Mouse (Mus musculus) embryonic facial prominence, embryonic 15.5 days (tissue): ENCODE results near the gene Gxylt2. TPM values are rescaled to one million over a fixed set of nuclear protein-coding genes. Genes with fewer than 3 reads are reported as not detected.

Source experiments
- ATAC-seq: fragments of 200-750 bp; cut with Nextera tagmentation; 2 replicates; pipeline ENCODE4 v1.8.0; 2017; ENCODE audit warnings: low read depth, moderate TSS enrichment; ENCODE audit not compliant: insufficient number of reproducible peaks, low FRiP score, low TSS enrichment
- H3K27ac ChIP-seq: fragments of 300-500 bp; sonication (generic); replicated peaks from 2 replicates; pipeline ENCODE4 v1.5.1; 2015; ENCODE audit warnings: mild to moderate bottlenecking, inconsistent platforms
- H3K27me3 ChIP-seq: fragments of 300-500 bp; sonication (generic); 2 replicates; pipeline ENCODE4 v1.6.1; 2015; ENCODE audit warnings: inconsistent platforms
- H3K36me3 ChIP-seq: fragments of 300-500 bp; sonication (generic); 2 replicates; pipeline ENCODE4 v1.6.1; 2015; ENCODE audit warnings: mild to moderate bottlenecking, inconsistent platforms
- H3K4me1 ChIP-seq: fragments of 300-500 bp; sonication (generic); 2 replicates; pipeline ENCODE4 v1.6.1; 2015; ENCODE audit warnings: inconsistent platforms
- H3K4me2 ChIP-seq: fragments of 300-500 bp; sonication (generic); replicated peaks from 2 replicates; pipeline ENCODE4 v1.6.1; 2015; ENCODE audit warnings: mild to moderate bottlenecking, inconsistent platforms
- H3K4me3 ChIP-seq: fragments of 300-500 bp; sonication (generic); replicated peaks from 2 replicates; pipeline ENCODE4 v1.5.1; 2015; ENCODE audit warnings: mild to moderate bottlenecking, inconsistent platforms
- H3K9ac ChIP-seq: fragments of 300-500 bp; sonication (generic); 2 replicates; pipeline ENCODE4 v1.6.1; 2015; ENCODE audit warnings: inconsistent platforms
- H3K9me3 ChIP-seq: fragments of 300-500 bp; sonication (generic); replicated peaks from 2 replicates; pipeline ENCODE4 v1.6.1; 2016; ENCODE audit warnings: inconsistent platforms
- WGBS: fragments of 180-500 bp; shearing (Covaris S2); methylation state at CpG from one replicate; pipeline ENCODE4 v1.1.7; 2015; 5-methylcytosine and 5-hydroxymethylcytosine counted together
- polyA plus RNA-seq: library from polyadenylated mRNA; unstranded; fragments of >200 nt; fragmentation: Nextera tagmentation; extraction: Ambion mirVana; gene quantifications from 2 replicates; pipeline ENCODE4 v1.2.1, GENCODE M21; 2015

The Gxylt2 gene
- polyA plus RNA-seq, 1 experiment from 2014 or later = 33.4 TPM

- Histone ChIP-seq H3K27ac (peak overlapping the region; percentile 11; the same call in 1 of the 2 replicates), H3K9ac (no peak overlapping the region), H3K27me3 (no peaks in the 10 kb centered on the region), H3K4me1 (peaks cover 36% of the 10 kb centered on the region), H3K4me2 (no peak overlapping the region), H3K9me3 (no peaks in the 10 kb centered on the region), H3K4me3 (no peak overlapping the region), H3K36me3 (peaks cover 3% of the 10 kb centered on the region; the same call in 1 of the 2 replicates)
- peak; percentile 16; the same call in 1 of the 2 replicates for ATAC-seq
- WGBS = 47% methylated on average over 8 of the region's 8 CpGs
These were observed 10.8 kb downstream of the Gxylt2 start for GRCm38 (mm10) chr6:100715296-100715828.

GRCm38 (mm10) chr6:100716152-100716551, 11.6 kb downstream of the Gxylt2 start:
- no peak overlapping the region for H3K9ac ChIP-seq
- no peak overlapping the region for H3K4me3 ChIP-seq
- 63% methylated on average over 7 of the region's 7 CpGs for WGBS
- no peak for ATAC-seq
- H3K9me3 ChIP-seq = no peaks in the 10 kb centered on the region
- no peak overlapping the region for H3K4me2 ChIP-seq
- peaks cover 44% of the 10 kb centered on the region for H3K4me1 ChIP-seq
- no peak overlapping the region for H3K27ac ChIP-seq
- H3K27me3 ChIP-seq = no peaks in the 10 kb centered on the region
- H3K36me3 ChIP-seq = peaks cover 3% of the 10 kb centered on the region; the same call in 1 of the 2 replicates

GRCm38 (mm10) chr6:100716817-100717216, 12.3 kb downstream of the Gxylt2 start:
- Histone ChIP-seq H3K4me2 (no peak overlapping the region), H3K9ac (no peak overlapping the region), H3K9me3 (no peaks in the 10 kb centered on the region), H3K27me3 (no peaks in the 10 kb centered on the region), H3K4me3 (no peak overlapping the region), H3K27ac (no peak overlapping the region; the same call in 1 of the 2 replicates), H3K36me3 (0 out of 2 replicates have a peak, but pooled peaks cover 3% of the 10 kb centered on the region), H3K4me1 (peaks cover 43% of the 10 kb centered on the region)
- no peak for ATAC-seq
- 74% methylated on average over 8 of the region's 8 CpGs for WGBS

- Histone ChIP-seq H3K27me3 (no peaks in the 10 kb centered on the region), H3K9me3 (no peaks in the 10 kb centered on the region), H3K4me3 (no peak overlapping the region), H3K36me3 (no peaks in the 10 kb centered on the region), H3K4me2 (no peak overlapping the region), H3K9ac (no peak overlapping the region), H3K27ac (no peak overlapping the region), H3K4me1 (peaks cover 50% of the 10 kb centered on the region)
- ATAC-seq = no peak
- WGBS = 48% methylated on average over 6 of the region's 6 CpGs
These were observed 15.6 kb downstream of the Gxylt2 start for GRCm38 (mm10) chr6:100720098-100720501.

- ATAC-seq = no peak
- no peak overlapping the region for H3K4me3 ChIP-seq
- H3K27me3 ChIP-seq = no peaks in the 10 kb centered on the region
- H3K9ac ChIP-seq = no peak overlapping the region
- 43% methylated on average over 17 of the region's 17 CpGs for WGBS
- peaks cover 53% of the 10 kb centered on the region for H3K4me1 ChIP-seq
- H3K27ac ChIP-seq = peak overlapping the region; percentile 31
- H3K9me3 ChIP-seq = no peaks in the 10 kb centered on the region
- no peaks in the 10 kb centered on the region for H3K36me3 ChIP-seq
- H3K4me2 ChIP-seq = no peak overlapping the region
These were observed 16.6 kb downstream of the Gxylt2 start for GRCm38 (mm10) chr6:100720882-100721721.

- Histone ChIP-seq H3K27ac (peak overlapping the region; percentile 85), H3K4me2 (peak overlapping the region; percentile 41), H3K27me3 (no peaks in the 10 kb centered on the region), H3K4me3 (peak overlapping the region; percentile 11), H3K9ac (no peak overlapping the region), H3K36me3 (peaks cover 15% of the 10 kb centered on the region), H3K4me1 (peaks cover 33% of the 10 kb centered on the region), H3K9me3 (no peaks in the 10 kb centered on the region)
- WGBS = 26% methylated on average over 9 of the region's 9 CpGs
- ATAC-seq = peak; percentile 67
These were observed 27.5 kb downstream of the Gxylt2 start for GRCm38 (mm10) chr6:100731996-100732375.

- Histone ChIP-seq H3K27ac (peak overlapping the region; percentile 85), H3K9ac (no peak overlapping the region), H3K9me3 (no peaks in the 10 kb centered on the region), H3K27me3 (no peaks in the 10 kb centered on the region), H3K4me2 (peak overlapping the region; percentile 41), H3K36me3 (peaks cover 15% of the 10 kb centered on the region), H3K4me1 (peaks cover 33% of the 10 kb centered on the region), H3K4me3 (peak overlapping the region; percentile 11)
- peak; percentile 88 for ATAC-seq
- 17% methylated on average over 12 of the region's 12 CpGs for WGBS
These were observed 28.0 kb downstream of the Gxylt2 start for GRCm38 (mm10) chr6:100732376-100733021.

GRCm38 (mm10) chr6:100733218-100733617, 28.7 kb downstream of the Gxylt2 start:
- H3K9me3 ChIP-seq = no peaks in the 10 kb centered on the region
- peaks cover 33% of the 10 kb centered on the region for H3K4me1 ChIP-seq
- H3K9ac ChIP-seq = no peak overlapping the region
- H3K27ac ChIP-seq = peak overlapping the region; percentile 85
- H3K36me3 ChIP-seq = peaks cover 15% of the 10 kb centered on the region
- ATAC-seq = no peak
- H3K4me3 ChIP-seq = no peak overlapping the region
- no peak overlapping the region for H3K4me2 ChIP-seq
- H3K27me3 ChIP-seq = no peaks in the 10 kb centered on the region
- WGBS = 73% methylated on average over 10 of the region's 10 CpGs

- H3K9ac ChIP-seq = no peak overlapping the region
- ATAC-seq = no peak
These were observed 29.8 kb downstream of the Gxylt2 start for GRCm38 (mm10) chr6:100734321-100734720.

GRCm38 (mm10) chr6:100758431-100759208, 54.1 kb downstream of the Gxylt2 start:
- no peak overlapping the region for H3K4me2 ChIP-seq
- H3K27ac ChIP-seq = no peak overlapping the region
- ATAC-seq = no peak
- H3K4me3 ChIP-seq = no peak overlapping the region
- WGBS = 74% methylated on average over 4 of the region's 4 CpGs
- H3K9ac ChIP-seq = no peak overlapping the region
- H3K4me1 ChIP-seq = no peaks in the 10 kb centered on the region
- H3K27me3 ChIP-seq = no peaks in the 10 kb centered on the region
- H3K9me3 ChIP-seq = no peaks in the 10 kb centered on the region
- no peaks in the 10 kb centered on the region; the same call in 1 of the 2 replicates for H3K36me3 ChIP-seq

More at GRCm38 (mm10) chr6:100734321-100734720, 29.8 kb downstream of the Gxylt2 start:
- Histone ChIP-seq H3K4me3 (no peak overlapping the region), H3K4me1 (peaks cover 33% of the 10 kb centered on the region), H3K4me2 (no peak overlapping the region), H3K9me3 (no peaks in the 10 kb centered on the region), H3K27me3 (no peaks in the 10 kb centered on the region), H3K36me3 (peaks cover 15% of the 10 kb centered on the region), H3K27ac (no peak overlapping the region)
- WGBS = 72% methylated on average over 6 of the region's 6 CpGs
